Mouse (Mus musculus): Measurements from ENCODE around the gene Esr2.
"Not testable (repeated sequence)": the region's sequence is repeated elsewhere in the genome, so short reads cannot be mapped to it uniquely, and the experiment has no call there.

The Esr2 gene

GRCm38 (mm10) chr12:76177000-76177863 lies at the start of gene Esr2:
TSS of gene Esr2 (minus strand) at chr12:76177259.
- in situ Hi-C loops (cut with MboI, MseI) = loop anchor here in 1 of 2 experiments (10.0 kb wide), 1 partner anchor 382 kb away; no protein-coding TSS in a partner anchor

GRCm38 (mm10) chr12:76222104-76222503 lies 45.0 kb upstream of the Esr2 start:
- in situ Hi-C loops (cut with MboI, MseI) = not testable (repeated sequence)

- in situ Hi-C loops (cut with MboI, MseI) = loop anchor here in 1 of 2 experiments (10.0 kb wide), 1 partner anchor 1172 kb away; no protein-coding TSS in a partner anchor
Measured at GRCm38 (mm10) chr12:76216716-76217115, 39.7 kb upstream of the Esr2 start.

- in situ Hi-C loops (cut with MboI, MseI) = loop anchor here in 1 of 2 experiments (10.0 kb wide), 1 partner anchor 1170 kb away; no protein-coding TSS in a partner anchor
Measured at GRCm38 (mm10) chr12:76215121-76215520, 38.1 kb upstream of the Esr2 start.

GRCm38 (mm10) chr12:76209429-76209974 lies 32.4 kb upstream of the Esr2 start:
- in situ Hi-C loops (cut with MboI, MseI) = no loop called here

- in situ Hi-C loops (cut with MboI, MseI) = no loop called here
Measured at GRCm38 (mm10) chr12:76200326-76200725, 23.3 kb upstream of the Esr2 start.

GRCm38 (mm10) chr12:76197071-76197470 lies 20.0 kb upstream of the Esr2 start:
- in situ Hi-C loops (cut with MboI, MseI) = loop anchor here in 1 of 2 experiments (5.0 kb wide), 1 partner anchor 410 kb away; no protein-coding TSS in a partner anchor

GRCm38 (mm10) chr12:76196709-76197054 lies 19.6 kb upstream of the Esr2 start:
- in situ Hi-C loops (cut with MboI, MseI) = loop anchor here in 1 of 2 experiments (5.0 kb wide), 1 partner anchor 409 kb away; no protein-coding TSS in a partner anchor

GRCm38 (mm10) chr12:76195912-76196708 lies 19.1 kb upstream of the Esr2 start:
- in situ Hi-C loops (cut with MboI, MseI) = loop anchor here in 1 of 2 experiments (5.0 kb wide), 1 partner anchor 409 kb away; no protein-coding TSS in a partner anchor

- in situ Hi-C loops (cut with MboI, MseI) = loop anchor here in 1 of 2 experiments (5.0 kb wide), 1 partner anchor 407 kb away; no protein-coding TSS in a partner anchor
Measured at GRCm38 (mm10) chr12:76194526-76194925, 17.5 kb upstream of the Esr2 start.

GRCm38 (mm10) chr12:76190940-76191339 lies 13.9 kb upstream of the Esr2 start:
- in situ Hi-C loops (cut with MboI, MseI) = loop anchor here in 1 of 2 experiments (5.0 kb wide), 1 partner anchor 404 kb away; no protein-coding TSS in a partner anchor

- in situ Hi-C loops (cut with MboI, MseI) = loop anchor here in 1 of 2 experiments (5.0 kb wide), 1 partner anchor 171 kb away; no protein-coding TSS in a partner anchor
Measured at GRCm38 (mm10) chr12:76187849-76188248, 10.8 kb upstream of the Esr2 start.

- in situ Hi-C loops (cut with MboI, MseI) = loop anchor here in 1 of 2 experiments (5.0 kb wide), 1 partner anchor 169 kb away; no protein-coding TSS in a partner anchor
Measured at GRCm38 (mm10) chr12:76186473-76186872, 9.4 kb upstream of the Esr2 start.

GRCm38 (mm10) chr12:76185167-76185816 lies 8.2 kb upstream of the Esr2 start:
- in situ Hi-C loops (cut with MboI, MseI) = loop anchor here in 1 of 2 experiments (5.0 kb wide), 1 partner anchor 168 kb away; no protein-coding TSS in a partner anchor

GRCm38 (mm10) chr12:76184271-76184670 lies 7.2 kb upstream of the Esr2 start:
- in situ Hi-C loops (cut with MboI, MseI) = no loop called here

- in situ Hi-C loops (cut with MboI, MseI) = no loop called here
Measured at GRCm38 (mm10) chr12:76182831-76183230, 5.8 kb upstream of the Esr2 start.

GRCm38 (mm10) chr12:76181471-76181870 lies 4.4 kb upstream of the Esr2 start:
- in situ Hi-C loops (cut with MboI, MseI) = no loop called here

GRCm38 (mm10) chr12:76180442-76180841 lies 3.4 kb upstream of the Esr2 start:
- in situ Hi-C loops (cut with MboI, MseI) = no loop called here

GRCm38 (mm10) chr12:76179527-76179926 lies 2.5 kb upstream of the Esr2 start:
- in situ Hi-C loops (cut with MboI, MseI) = loop anchor here in 1 of 2 experiments (10.0 kb wide), 1 partner anchor 385 kb away; no protein-coding TSS in a partner anchor

GRCm38 (mm10) chr12:76179051-76179450 lies 2.0 kb upstream of the Esr2 start:
- in situ Hi-C loops (cut with MboI, MseI) = loop anchor here in 1 of 2 experiments (10.0 kb wide), 1 partner anchor 384 kb away; no protein-coding TSS in a partner anchor
